Comparison of ENCODE assay signal across 9 mouse cellular contexts in the genomic region with DNA sequence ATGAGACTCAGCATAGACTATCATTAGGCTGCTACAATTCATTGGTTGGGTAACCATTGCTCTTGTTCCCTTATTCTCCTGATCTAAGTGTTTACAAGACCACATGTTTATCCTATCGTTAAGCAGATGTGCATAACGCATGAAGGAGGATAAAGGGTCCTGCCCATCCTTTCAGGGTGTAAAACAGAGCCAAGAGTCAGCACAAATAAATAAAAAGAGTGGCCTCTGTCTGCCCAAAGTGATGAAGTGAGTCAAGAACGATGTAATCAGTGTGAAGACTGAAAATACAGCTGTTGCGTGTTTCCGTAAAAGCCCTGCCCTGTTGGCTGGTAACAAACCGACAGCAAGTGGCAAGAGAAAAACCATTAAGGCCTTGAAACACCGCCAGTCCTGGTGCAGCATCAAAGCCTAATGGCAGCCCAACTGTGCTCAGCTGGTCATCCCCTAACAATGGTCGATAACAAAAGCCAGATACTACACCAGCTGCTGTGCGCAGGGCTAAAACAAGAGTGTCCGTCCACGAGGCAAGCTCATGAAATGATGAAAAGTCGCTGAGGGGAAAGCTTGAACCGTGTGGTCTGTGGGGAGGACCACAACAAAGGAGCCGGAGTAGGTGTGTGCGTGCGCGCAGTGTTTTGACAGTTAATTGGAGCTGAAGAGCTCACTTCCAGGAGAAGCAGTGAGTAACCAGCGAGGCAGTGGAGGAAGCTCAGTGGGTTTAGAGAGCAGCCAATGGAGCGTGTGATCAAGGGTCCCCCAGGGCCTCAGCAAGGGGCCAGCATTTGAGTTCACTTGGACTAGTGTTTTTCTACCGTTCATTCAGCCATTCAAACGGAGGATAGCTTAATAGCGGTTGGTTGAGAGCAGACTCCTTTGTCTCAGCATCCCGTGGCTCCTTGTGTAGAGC.
DNase-seq lines count a peak whose midpoint lies in the region; ATAC-seq and TF ChIP-seq lines count a peak whose summit lies in the region.
"Had no signal": no experiment of that assay in that cellular context is flagged by ENCODE, and none has a peak within 500 bp of the region (broad histone marks: within the 10 kb centered on the region; RNA-seq: fewer than 3 reads in every experiment).

No protein-coding gene starts in this region.

- H3K9ac ChIP-seq in embryonic facial prominence, embryonic 12.5 days = no peak overlapping the region
- no peak overlapping the region for H3K9ac ChIP-seq in lung, embryonic 14.5 days
- H3K9ac ChIP-seq: liver, postnatal 0 days had no signal

- H3K9me3 ChIP-seq in embryonic facial prominence, embryonic 12.5 days = no peaks in the 10 kb centered on the region
- H3K9me3 ChIP-seq in lung, embryonic 14.5 days (ENCODE audit: low read depth, low read length) = no peaks in the 10 kb centered on the region

- no peaks in the 10 kb centered on the region for H3K36me3 ChIP-seq in embryonic facial prominence, embryonic 12.5 days
- no peaks in the 10 kb centered on the region for H3K36me3 ChIP-seq in lung, embryonic 14.5 days (ENCODE audit: insufficient read depth)
- no peaks in the 10 kb centered on the region for H3K36me3 ChIP-seq in myocyte (ENCODE audit: control insufficient read depth, insufficient read depth)

- H3K27ac ChIP-seq in embryonic facial prominence, embryonic 12.5 days = no peak overlapping the region
- H3K27ac ChIP-seq in lung, embryonic 14.5 days (ENCODE audit: low read depth) = peak overlapping the region; percentile 12; the same call in 1 of the 2 replicates

- no peaks in the 10 kb centered on the region for H3K79me2 ChIP-seq in myocyte (ENCODE audit: control insufficient read depth, insufficient read depth)

- peak; percentile 76; the same call in 1 of the 2 replicates for ATAC-seq in embryonic facial prominence, embryonic 12.5 days (ENCODE audit: insufficient number of reproducible peaks, insufficient read depth, low FRiP score, low TSS enrichment)
- ATAC-seq in lung, embryonic 14.5 days (ENCODE audit: insufficient read depth) = peak; percentile 81
- ATAC-seq: liver, postnatal 0 days; Patski had no signal

- H3ac ChIP-seq in myocyte (ENCODE audit: control insufficient read depth, insufficient read length) = no peak overlapping the region

- no peak overlapping the region for H3K4me2 ChIP-seq in embryonic facial prominence, embryonic 12.5 days (replicated peaks)
- H3K4me2 ChIP-seq in lung, embryonic 14.5 days = no peak overlapping the region; the same call in 1 of the 2 replicates
- no peak overlapping the region for H3K4me2 ChIP-seq in myocyte (ENCODE audit: low read depth)

- H3K27me3 ChIP-seq in embryonic facial prominence, embryonic 12.5 days = no peaks in the 10 kb centered on the region
- no peaks in the 10 kb centered on the region for H3K27me3 ChIP-seq in lung, embryonic 14.5 days (ENCODE audit: insufficient read depth, low read length)
- no peaks in the 10 kb centered on the region for H3K27me3 ChIP-seq in myocyte (ENCODE audit: control insufficient read depth, insufficient read depth, insufficient read length)
- H3K27me3 ChIP-seq: Patski had no signal

- no peak for TF ChIP-seq CTCF in lung, embryonic 14.5 days (IDR thresholded peaks at IDR 0.05; ENCODE audit: low read depth)

- H3K4me1 ChIP-seq in embryonic facial prominence, embryonic 12.5 days = no peaks in the 10 kb centered on the region
- peaks cover 10% of the 10 kb centered on the region; the same call in 1 of the 2 replicates for H3K4me1 ChIP-seq in lung, embryonic 14.5 days (ENCODE audit: insufficient read depth)

- TF ChIP-seq POLR2A in myocyte (IDR thresholded peaks at IDR 0.05; ENCODE audit: insufficient read length, low read depth) = no peak

- peak; percentile 58 for DNase-seq in embryo, embryonic 10 days (ENCODE audit: low spot score)
- DNase-seq in lung, embryonic 14.5 days = peak; percentile 78
- no peak for DNase-seq in spleen, adult 12 weeks (ENCODE audit: low spot score)
- DNase-seq in right cerebral cortex, postnatal 36 days (ENCODE audit: low spot score in 2 of 2) = no peak
- DNase-seq in kidney, adult 9 months = no peak
- DNase-seq: liver, postnatal 0 days had no signal

- H3K4me3 ChIP-seq in embryonic facial prominence, embryonic 12.5 days = no peak overlapping the region
- no peak overlapping the region for H3K4me3 ChIP-seq in lung, embryonic 14.5 days (ENCODE audit: low read depth, low read length)
- no peak overlapping the region for H3K4me3 ChIP-seq in myocyte

- 62% methylated on average over 23 of the region's 23 CpGs for WGBS in embryonic facial prominence, embryonic 12.5 days
- WGBS in lung, embryonic 14.5 days = 53% methylated on average over 23 of the region's 23 CpGs

TF ChIP-seq in myocyte, 11 proteins besides CTCF, POLR2A, EP300 and RAD21:
- no peak for TF ChIP-seq SRF (IDR thresholded peaks at IDR 0.05; ENCODE audit: control insufficient read depth, insufficient read length, low read depth)
- TF ChIP-seq REST (IDR thresholded peaks at IDR 0.05; ENCODE audit: insufficient read depth, insufficient read length) = no peak
- TF ChIP-seq TCF12 (IDR thresholded peaks at IDR 0.05; ENCODE audit: insufficient read depth, poor library complexity, severe bottlenecking) = peak; percentile 7
- peak in 2 of 3 experiments; percentile 22 to 45 for TF ChIP-seq MYOD1 (IDR thresholded peaks at IDR 0.05; ENCODE audit: control insufficient read depth in 1 of 3, insufficient read length in 2 of 3, low read depth in 2 of 3)
- TF ChIP-seq POLR2AphosphoS2 (IDR thresholded peaks at IDR 0.05; ENCODE audit: insufficient read length, low read depth) = no peak
- TF ChIP-seq E2F4 (IDR thresholded peaks at IDR 0.05; ENCODE audit: insufficient read depth) = no peak
- TF ChIP-seq MYOG (IDR thresholded peaks at IDR 0.05; ENCODE audit: control insufficient read depth in 1 of 3, insufficient read depth in 1 of 3, insufficient read length in 2 of 3, low read depth in 2 of 3) = peak in 2 of 3 experiments; percentile 18 to 42
- TF ChIP-seq CEBPB (IDR thresholded peaks at IDR 0.05; ENCODE audit: insufficient read depth, poor library complexity, severe bottlenecking) = no peak
- no peak for TF ChIP-seq MAX (IDR thresholded peaks at IDR 0.05; ENCODE audit: low read depth)
- TF ChIP-seq USF1 (IDR thresholded peaks at IDR 0.05; ENCODE audit: low read depth) = no peak
- TF ChIP-seq TCF3 (IDR thresholded peaks at IDR 0.05; ENCODE audit: insufficient read length, low read depth) = no peak

Comparison
In these comparisons a context has a peak if more than half of its experiments do, and no peak if none do; other contexts are left out.
1. DNase-seq: peak in embryo, embryonic 10 days (single experiment) and lung, embryonic 14.5 days (single experiment); none in spleen, adult 12 weeks (single experiment), right cerebral cortex, postnatal 36 days (0 of 2) and kidney, adult 9 months (single experiment).